In the genomic region with DNA sequence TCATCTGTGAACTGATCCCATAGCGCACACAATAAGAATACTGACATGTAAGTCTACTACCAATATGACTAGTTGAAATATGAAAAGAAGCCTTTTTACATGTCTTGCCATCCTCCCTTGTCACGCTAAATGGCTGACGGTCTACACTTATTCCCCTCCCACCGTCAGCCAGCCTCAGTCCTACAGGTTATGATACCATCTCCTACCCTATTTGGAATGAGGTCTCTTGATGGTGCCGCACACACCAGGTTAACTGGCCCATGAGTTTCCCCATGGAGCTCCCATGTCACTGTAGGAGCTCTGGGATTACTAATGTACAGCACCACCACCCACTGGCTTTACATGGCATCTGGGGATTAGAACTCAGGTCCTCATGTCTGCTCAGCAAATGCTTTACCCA, we compare ENCODE assay signal across 17 mouse cellular contexts.
"Had no signal": no experiment of that assay in that cellular context is flagged by ENCODE, and none has a peak within 500 bp of the region (broad histone marks: within the 10 kb centered on the region; RNA-seq: fewer than 3 reads in every experiment).

No protein-coding gene starts in this region.

- DNase-seq: retina, postnatal 1 day; right cerebral cortex, adult 18-20 months; right cerebral cortex, postnatal 14 days; right cerebral cortex, postnatal 25 days; right cerebral cortex, postnatal 4 days; spleen, adult 18-20 months; thymus, adult 18-20 months; thymus, adult 2 months; thymus, postnatal 14 days; thymus, postnatal 25 days; thymus, postnatal 36 days; thymus, postnatal 4 days had no signal

- H3K9ac ChIP-seq: neural tube, embryonic 12.5 days; neural tube, embryonic 13.5 days; neural tube, embryonic 15.5 days; stomach, embryonic 15.5 days had no signal

- H3K9me3 ChIP-seq: neural tube, embryonic 12.5 days; neural tube, embryonic 13.5 days; neural tube, embryonic 15.5 days; stomach, embryonic 15.5 days had no signal

- H3K36me3 ChIP-seq: neural tube, embryonic 12.5 days; neural tube, embryonic 13.5 days; neural tube, embryonic 15.5 days; stomach, embryonic 15.5 days had no signal

- H3K4me2 ChIP-seq: neural tube, embryonic 12.5 days; neural tube, embryonic 13.5 days; neural tube, embryonic 15.5 days; stomach, embryonic 15.5 days had no signal

- H3K4me3 ChIP-seq: neural tube, embryonic 12.5 days; neural tube, embryonic 13.5 days; neural tube, embryonic 15.5 days; stomach, embryonic 15.5 days had no signal

- H3K4me1 ChIP-seq: neural tube, embryonic 12.5 days; neural tube, embryonic 13.5 days; neural tube, embryonic 15.5 days; stomach, embryonic 15.5 days had no signal

- H3K27me3 ChIP-seq: neural tube, embryonic 12.5 days; neural tube, embryonic 13.5 days; neural tube, embryonic 15.5 days; stomach, embryonic 15.5 days had no signal

- H3K27ac ChIP-seq: neural tube, embryonic 12.5 days; neural tube, embryonic 13.5 days; neural tube, embryonic 15.5 days; stomach, embryonic 15.5 days; stomach, postnatal 0 days had no signal
